Mouse (Mus musculus) forebrain, embryonic 11.5 days (tissue): ENCODE results near the gene Tctn3. TPM values are rescaled to one million over a fixed set of nuclear protein-coding genes. Genes with fewer than 3 reads are reported as not detected.

Experiments
- ATAC-seq: fragments of 200-750 bp; cut with Nextera tagmentation; replicated peaks from 2 replicates; pipeline ENCODE4 v1.8.0; 2017; ENCODE audit warnings: moderate TSS enrichment; ENCODE audit not compliant: low FRiP score
- DNase-seq: peaks from one replicate; pipeline ENCODE4 v3.0.0-alpha.2; 2017; ENCODE audit warnings: low spot score
- H3K27ac ChIP-seq: fragments of 300-500 bp; sonication (generic); 2 replicates; pipeline ENCODE4 v1.5.1; 2014; ENCODE audit warnings: low read depth, low read length
- H3K27me3 ChIP-seq: fragments of 300-500 bp; sonication (generic); 2 replicates; pipeline ENCODE4 v1.6.1; 2014; ENCODE audit warnings: mild to moderate bottlenecking, low read length, mixed read lengths; ENCODE audit not compliant: control insufficient read depth, insufficient read depth
- H3K36me3 ChIP-seq: fragments of 300-500 bp; sonication (generic); 2 replicates; pipeline ENCODE4 v1.6.1; 2014; ENCODE audit warnings: mild to moderate bottlenecking, low read length, moderate library complexity, mixed read lengths; ENCODE audit not compliant: control insufficient read depth, insufficient read depth
- H3K4me1 ChIP-seq: fragments of 300-500 bp; sonication (generic); replicated peaks from 2 replicates; pipeline ENCODE4 v1.6.1; 2014; ENCODE audit warnings: low read length, mixed read lengths; ENCODE audit not compliant: control insufficient read depth, insufficient read depth
- H3K4me2 ChIP-seq: fragments of 300-500 bp; sonication (generic); 2 replicates; pipeline ENCODE4 v1.6.1; 2014; ENCODE audit warnings: low read depth, mild to moderate bottlenecking, low read length, moderate library complexity, mixed read lengths; ENCODE audit not compliant: severe bottlenecking
- H3K4me3 ChIP-seq: fragments of 300-500 bp; sonication (generic); 2 replicates; pipeline ENCODE4 v1.5.1; 2014; ENCODE audit warnings: low read depth, low read length
- H3K9ac ChIP-seq: fragments of 300-500 bp; sonication (generic); 2 replicates; pipeline ENCODE4 v1.6.1; 2014; ENCODE audit warnings: low read length
- H3K9me3 ChIP-seq: fragments of 300-500 bp; sonication (generic); 2 replicates; pipeline ENCODE4 v1.6.1; 2016; ENCODE audit warnings: low read length, mixed read lengths; ENCODE audit not compliant: control insufficient read depth
- WGBS: fragments of 180-500 bp; shearing (Covaris S2); extraction: QIAGEN DNeasy Blood & Tissue Kit; methylation state at CpG from one replicate; pipeline ENCODE4 v1.1.7; 2014; 5-methylcytosine and 5-hydroxymethylcytosine counted together
- polyA plus RNA-seq: library from polyadenylated mRNA; unstranded; fragments of >200 nt; fragmentation: Nextera tagmentation; extraction: Ambion mirVana; gene quantifications from 2 replicates; pipeline ENCODE4 v1.2.1, GENCODE M21; 2014

Gene Tctn3
- polyA plus RNA-seq, 1 experiment from 2014 or later = 16.6 TPM

DNA sequence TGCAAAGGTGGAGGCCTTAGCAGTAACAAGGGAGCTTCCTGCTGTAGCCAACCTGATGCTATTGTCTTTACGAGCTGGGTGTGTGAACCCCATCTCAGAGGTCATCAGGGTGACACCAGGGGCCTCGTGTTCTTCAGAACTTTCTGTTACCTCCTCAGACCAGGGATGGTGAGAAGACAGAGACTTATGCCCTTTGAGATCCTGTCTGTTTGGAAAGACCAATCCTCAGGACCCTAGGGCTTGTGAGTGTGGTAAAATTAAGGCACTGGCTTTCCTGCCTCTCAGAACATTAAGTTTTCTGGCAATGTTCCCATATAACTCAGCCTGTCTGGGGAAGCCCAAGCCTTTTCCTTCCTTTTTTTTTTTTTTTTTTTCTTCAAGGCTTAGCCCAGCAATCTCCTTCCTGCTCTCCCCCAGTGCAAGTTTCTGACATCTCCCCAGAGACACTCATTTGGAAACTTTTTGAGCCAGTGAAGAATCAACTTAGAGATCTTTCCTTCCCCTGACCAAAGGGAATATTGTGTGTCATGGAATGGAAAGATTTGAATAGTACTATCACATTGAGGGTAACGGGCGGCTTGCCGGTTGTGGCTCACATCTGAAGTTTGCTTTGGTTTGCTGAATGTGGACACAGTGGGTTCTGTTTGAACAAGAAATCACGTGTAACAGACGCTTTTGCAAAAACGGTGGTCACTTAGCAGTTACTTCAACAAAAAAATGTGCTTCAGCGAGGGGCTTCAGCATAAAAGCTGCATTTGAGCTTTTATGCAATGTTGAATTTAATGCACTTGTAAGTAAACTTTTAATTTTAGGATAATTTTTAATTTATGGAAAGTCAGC is 35.5 kb upstream of the Tctn3 start:
- no peak for ATAC-seq
- no peak for DNase-seq
- WGBS = 69% methylated on average over 9 of the region's 9 CpGs

GRCm38 (mm10) chr19:40646379-40646778 is 34.3 kb upstream of the Tctn3 start:
- H3K4me1 ChIP-seq = no peaks in the 10 kb centered on the region
- no peak overlapping the region for H3K27ac ChIP-seq
- no peak for DNase-seq
- no peaks in the 10 kb centered on the region for H3K27me3 ChIP-seq
- no peak overlapping the region for H3K4me2 ChIP-seq
- no peak for ATAC-seq
- 74% methylated on average over 6 of the region's 6 CpGs for WGBS
- no peak overlapping the region for H3K9ac ChIP-seq
- H3K4me3 ChIP-seq = no peak overlapping the region
- H3K9me3 ChIP-seq = no peaks in the 10 kb centered on the region
- no peaks in the 10 kb centered on the region for H3K36me3 ChIP-seq

More for the DNA sequence above, 35.5 kb upstream of the Tctn3 start:
- H3K27me3 ChIP-seq = no peaks in the 10 kb centered on the region
- H3K9me3 ChIP-seq = no peaks in the 10 kb centered on the region
- H3K4me2 ChIP-seq = no peak overlapping the region
- no peak overlapping the region for H3K9ac ChIP-seq
- no peaks in the 10 kb centered on the region for H3K36me3 ChIP-seq
- H3K4me1 ChIP-seq = no peaks in the 10 kb centered on the region
- no peak overlapping the region for H3K4me3 ChIP-seq
- H3K27ac ChIP-seq = no peak overlapping the region

DNA sequence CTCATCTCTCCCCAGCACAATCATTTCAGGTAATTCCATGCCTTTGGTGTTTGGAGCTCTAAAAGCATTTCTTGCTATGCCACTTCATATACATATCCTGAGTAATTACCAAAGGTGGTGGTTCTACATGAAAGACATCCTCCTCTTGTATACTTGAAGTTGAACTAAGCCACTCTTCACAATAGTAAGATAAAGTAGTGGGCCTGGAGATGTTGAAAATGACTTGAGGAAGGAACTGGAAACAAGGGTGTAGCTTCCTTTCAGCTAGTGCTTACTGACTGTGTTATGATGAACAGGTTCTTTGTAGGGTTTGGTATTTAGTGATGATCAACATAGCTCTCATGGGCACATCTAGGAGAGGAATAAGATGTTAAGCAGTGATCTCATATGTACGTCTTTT is 31.8 kb upstream of the Tctn3 start:
- DNase-seq (no peak), ATAC-seq (no peak)
- Histone ChIP-seq H3K27ac (no peak overlapping the region), H3K36me3 (no peaks in the 10 kb centered on the region), H3K27me3 (no peaks in the 10 kb centered on the region), H3K4me3 (no peak overlapping the region), H3K4me1 (no peaks in the 10 kb centered on the region), H3K9ac (no peak overlapping the region), H3K9me3 (no peaks in the 10 kb centered on the region), H3K4me2 (no peak overlapping the region)
- 93% methylated on average over 1 of the region's 1 CpGs for WGBS

- Histone ChIP-seq H3K4me2 (no peak overlapping the region), H3K9me3 (no peaks in the 10 kb centered on the region), H3K9ac (no peak overlapping the region), H3K27me3 (no peaks in the 10 kb centered on the region), H3K4me3 (no peak overlapping the region), H3K36me3 (no peaks in the 10 kb centered on the region), H3K4me1 (no peaks in the 10 kb centered on the region), H3K27ac (no peak overlapping the region)
- no peak for ATAC-seq
- 88% methylated on average over 2 of the region's 2 CpGs for WGBS
- DNase-seq = no peak
Measured at GRCm38 (mm10) chr19:40640799-40641198, 28.8 kb upstream of the Tctn3 start.

- no peaks in the 10 kb centered on the region for H3K4me1 ChIP-seq
- no peak overlapping the region for H3K27ac ChIP-seq
- H3K4me3 ChIP-seq = no peak overlapping the region
- no peaks in the 10 kb centered on the region for H3K9me3 ChIP-seq
- ATAC-seq = no peak
- H3K4me2 ChIP-seq = no peak overlapping the region
- 82% methylated on average over 11 of the region's 11 CpGs for WGBS
- no peaks in the 10 kb centered on the region for H3K36me3 ChIP-seq
- no peaks in the 10 kb centered on the region for H3K27me3 ChIP-seq
- H3K9ac ChIP-seq = no peak overlapping the region
- DNase-seq = no peak
Measured at GRCm38 (mm10) chr19:40639729-40640304, 27.8 kb upstream of the Tctn3 start.

DNA sequence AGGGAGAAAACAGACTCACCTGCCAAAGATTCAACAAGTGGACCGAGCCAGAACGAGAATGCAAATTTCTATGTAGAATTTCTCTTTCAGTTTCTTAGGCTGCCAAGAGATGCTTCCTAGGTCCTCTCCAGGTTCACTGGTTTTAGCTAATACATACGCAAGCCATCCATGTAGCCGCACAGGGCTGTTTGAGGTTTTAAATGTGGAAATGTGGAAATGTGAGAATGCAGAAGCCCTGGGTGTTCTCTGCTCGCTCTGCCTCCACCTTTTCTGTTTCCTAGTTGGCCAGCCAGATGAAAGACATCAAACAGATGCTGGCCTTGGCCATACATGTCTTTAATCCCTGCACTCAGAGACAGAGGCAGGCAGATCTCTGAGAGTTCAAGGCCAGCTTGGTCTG is 26.5 kb upstream of the Tctn3 start:
- DNase-seq = no peak
- Histone ChIP-seq H3K9ac (no peak overlapping the region), H3K27ac (no peak overlapping the region), H3K36me3 (no peaks in the 10 kb centered on the region), H3K9me3 (no peaks in the 10 kb centered on the region), H3K27me3 (no peaks in the 10 kb centered on the region), H3K4me1 (no peaks in the 10 kb centered on the region), H3K4me3 (no peak overlapping the region), H3K4me2 (no peak overlapping the region)
- WGBS = 92% methylated on average over 5 of the region's 5 CpGs
- no peak for ATAC-seq

GRCm38 (mm10) chr19:40637601-40638000 is 25.6 kb upstream of the Tctn3 start:
- no peaks in the 10 kb centered on the region for H3K9me3 ChIP-seq
- no peak for ATAC-seq
- H3K4me3 ChIP-seq = no peak overlapping the region
- H3K36me3 ChIP-seq = no peaks in the 10 kb centered on the region
- no peaks in the 10 kb centered on the region for H3K27me3 ChIP-seq
- no peak overlapping the region for H3K27ac ChIP-seq
- H3K4me2 ChIP-seq = no peak overlapping the region
- H3K9ac ChIP-seq = no peak overlapping the region
- no peak for DNase-seq
- WGBS = 85% methylated on average over 7 of the region's 7 CpGs
- no peaks in the 10 kb centered on the region for H3K4me1 ChIP-seq

- WGBS = 65% methylated on average over 4 of the region's 4 CpGs
- H3K4me2 ChIP-seq = no peak overlapping the region
- no peak overlapping the region for H3K27ac ChIP-seq
- H3K9me3 ChIP-seq = no peaks in the 10 kb centered on the region
- no peaks in the 10 kb centered on the region for H3K27me3 ChIP-seq
- no peaks in the 10 kb centered on the region for H3K4me1 ChIP-seq
- no peak for ATAC-seq
- no peaks in the 10 kb centered on the region for H3K36me3 ChIP-seq
- no peak overlapping the region for H3K4me3 ChIP-seq
- DNase-seq = no peak
- no peak overlapping the region for H3K9ac ChIP-seq
Measured at GRCm38 (mm10) chr19:40637091-40637490, 25.1 kb upstream of the Tctn3 start.

DNA sequence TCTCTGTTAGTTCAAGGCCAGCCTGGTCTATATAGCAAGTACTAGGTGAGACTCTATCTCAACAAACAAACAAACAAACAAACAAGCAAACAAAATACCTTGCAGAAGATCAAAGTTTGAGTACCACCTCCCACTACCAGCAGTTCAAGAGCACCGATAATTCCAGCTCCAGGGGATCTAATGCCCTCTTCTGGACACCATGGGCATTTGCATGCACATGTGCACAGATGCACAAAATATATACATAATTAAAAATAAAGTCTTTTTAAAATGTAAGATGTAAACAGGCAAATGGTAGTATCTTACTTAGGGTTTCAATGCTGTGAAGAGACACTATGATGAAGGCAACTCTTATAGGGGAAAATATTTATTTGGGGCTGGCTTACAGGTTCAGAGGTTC is 21.1 kb upstream of the Tctn3 start:
- no peak for DNase-seq
- Histone ChIP-seq H3K9ac (no peak overlapping the region), H3K4me3 (no peak overlapping the region), H3K27me3 (no peaks in the 10 kb centered on the region), H3K36me3 (no peaks in the 10 kb centered on the region), H3K4me1 (no peaks in the 10 kb centered on the region), H3K27ac (no peak overlapping the region), H3K4me2 (no peak overlapping the region), H3K9me3 (no peaks in the 10 kb centered on the region)
- WGBS = 65% methylated on average over 1 of the region's 1 CpGs
- ATAC-seq = no peak
